Mouse (Mus musculus): ENCODE results near the gene Phf12. TPM values are rescaled to one million over a fixed set of nuclear protein-coding genes. Genes with fewer than 3 reads are reported as not detected.

Gene Phf12
- polyA plus RNA-seq, 1 experiment = 151 TPM

DNA sequence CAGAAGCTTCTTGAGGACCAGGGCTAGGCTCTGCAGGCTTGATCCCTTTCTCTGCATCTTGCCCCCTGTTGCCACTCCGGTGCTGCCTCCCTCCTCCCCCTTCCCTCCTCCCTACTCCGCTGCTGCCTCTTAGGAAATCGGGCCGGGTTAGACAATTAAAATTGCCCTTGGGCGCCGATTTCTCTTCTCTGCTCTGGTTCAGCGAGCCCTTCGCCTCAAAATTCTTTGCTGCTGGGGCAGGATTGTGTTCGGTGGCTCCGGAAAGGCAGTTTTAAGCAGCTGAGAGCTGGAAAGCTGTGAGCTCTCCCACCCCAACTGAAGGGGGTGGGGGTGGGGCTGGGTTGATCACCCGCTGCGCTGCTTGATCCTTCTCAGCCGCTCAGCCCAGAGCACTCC, 2.3 kb downstream of the Phf12 start:
- TF ChIP-seq POLR2A (IDR thresholded peaks at IDR 0.05; ENCODE audit: control insufficient read depth, extremely low read depth, insufficient read depth, low read length, poor library complexity) = no peak
- TF ChIP-seq CTCF (IDR thresholded peaks at IDR 0.05; ENCODE audit: borderline replicate concordance, control insufficient read depth, extremely low read depth, insufficient read depth, low read length, poor library complexity) = no peak
- WGBS = 1% methylated on average over 13 of the region's 13 CpGs
- Histone ChIP-seq H3K27me3 (ENCODE audit: control insufficient read depth, insufficient read depth, low read length) (no peaks in the 10 kb centered on the region), H3K36me3 (ENCODE audit: control insufficient read depth, insufficient read depth, low read length) (peaks cover 13% of the 10 kb centered on the region), H3K4me1 (replicated peaks; ENCODE audit: control insufficient read depth, insufficient read depth, low read length) (peaks cover 12% of the 10 kb centered on the region), H3K4me3 (ENCODE audit: control insufficient read depth, insufficient read depth, low read length) (peak overlapping the region; percentile 99), H3K27ac (ENCODE audit: control insufficient read depth, insufficient read depth, low read length) (peak overlapping the region; percentile 79)
- peak; percentile 57 for DNase-seq

DNA sequence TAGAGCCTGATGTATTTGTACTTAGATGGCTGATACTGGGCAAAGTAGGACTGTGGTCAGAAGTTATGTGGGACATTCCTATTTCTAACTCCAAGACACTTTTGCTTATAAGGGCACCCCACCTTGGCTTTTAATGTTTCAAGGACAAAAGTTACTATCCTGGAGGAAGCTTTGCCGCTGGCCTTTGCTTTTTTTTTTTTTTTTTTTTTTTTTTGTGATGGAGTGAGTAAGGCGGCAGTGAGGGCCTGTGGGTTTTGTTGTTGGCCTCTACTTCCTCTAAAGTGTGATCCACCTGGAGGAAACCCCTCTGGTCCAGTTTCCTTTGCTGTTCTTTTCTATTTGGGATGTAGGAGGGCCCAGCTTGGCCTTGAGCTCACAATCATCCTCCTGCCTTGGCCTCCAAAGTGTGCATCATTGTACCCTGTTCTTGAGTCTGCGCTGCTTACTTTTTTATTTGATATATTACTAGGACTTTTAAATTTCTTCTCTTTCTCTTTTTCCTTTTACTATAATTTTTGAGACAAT, 3.0 kb downstream of the Phf12 start:
- no peak for TF ChIP-seq POLR2A (IDR thresholded peaks at IDR 0.05; ENCODE audit: control insufficient read depth, extremely low read depth, insufficient read depth, low read length, poor library complexity)
- no peak for TF ChIP-seq CTCF (IDR thresholded peaks at IDR 0.05; ENCODE audit: borderline replicate concordance, control insufficient read depth, extremely low read depth, insufficient read depth, low read length, poor library complexity)
- Histone ChIP-seq H3K27ac (ENCODE audit: control insufficient read depth, insufficient read depth, low read length) (no peak overlapping the region), H3K4me3 (ENCODE audit: control insufficient read depth, insufficient read depth, low read length) (no peak overlapping the region), H3K4me1 (replicated peaks; ENCODE audit: control insufficient read depth, insufficient read depth, low read length) (peaks cover 9% of the 10 kb centered on the region; the same call in 1 of the 2 replicates), H3K36me3 (ENCODE audit: control insufficient read depth, insufficient read depth, low read length) (peaks cover 13% of the 10 kb centered on the region), H3K27me3 (ENCODE audit: control insufficient read depth, insufficient read depth, low read length) (no peaks in the 10 kb centered on the region)
- DNase-seq = no peak
- 41% methylated on average over 3 of the region's 3 CpGs for WGBS

DNA sequence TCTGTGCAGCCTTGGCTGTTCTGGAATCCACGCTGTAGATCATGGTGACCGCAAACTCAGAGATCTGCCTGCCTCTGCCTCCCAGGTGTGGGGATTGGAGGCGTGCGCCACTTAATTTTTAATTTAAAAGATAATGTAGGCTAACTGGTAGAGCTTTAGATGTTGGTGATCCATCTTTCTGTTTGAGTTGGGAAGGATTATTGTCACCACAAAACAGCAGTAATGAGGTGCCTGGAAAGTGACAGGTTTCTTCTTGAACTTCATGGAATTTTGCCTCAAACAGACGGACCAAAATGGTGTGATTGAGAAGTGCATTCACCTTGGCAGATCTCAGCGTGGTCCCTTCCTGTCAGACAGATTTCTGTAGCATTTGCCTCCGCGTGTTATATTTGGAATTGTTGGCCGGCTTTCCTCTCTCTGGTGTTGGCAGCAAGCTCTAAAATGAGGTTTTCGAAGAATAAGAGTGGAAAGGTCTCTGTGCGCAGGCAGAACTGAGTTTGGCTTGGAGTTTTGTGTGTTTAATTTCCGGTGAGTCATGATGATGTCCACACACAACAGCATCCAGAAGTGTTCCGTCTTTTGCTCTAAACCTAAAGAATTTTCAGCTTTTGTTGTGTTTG, 6.6 kb downstream of the Phf12 start:
- DNase-seq = no peak
- H3K27ac ChIP-seq (ENCODE audit: control insufficient read depth, insufficient read depth, low read length) = no peak overlapping the region
- WGBS = 96% methylated on average over 13 of the region's 13 CpGs
- H3K4me1 ChIP-seq (replicated peaks; ENCODE audit: control insufficient read depth, insufficient read depth, low read length) = peaks cover 8% of the 10 kb centered on the region; the same call in 1 of the 2 replicates
- no peak for TF ChIP-seq POLR2A (IDR thresholded peaks at IDR 0.05; ENCODE audit: control insufficient read depth, extremely low read depth, insufficient read depth, low read length, poor library complexity)
- no peak for TF ChIP-seq CTCF (IDR thresholded peaks at IDR 0.05; ENCODE audit: borderline replicate concordance, control insufficient read depth, extremely low read depth, insufficient read depth, low read length, poor library complexity)
- H3K36me3 ChIP-seq (ENCODE audit: control insufficient read depth, insufficient read depth, low read length) = peaks cover 13% of the 10 kb centered on the region
- H3K4me3 ChIP-seq (ENCODE audit: control insufficient read depth, insufficient read depth, low read length) = no peak overlapping the region
- no peaks in the 10 kb centered on the region for H3K27me3 ChIP-seq (ENCODE audit: control insufficient read depth, insufficient read depth, low read length)

DNA sequence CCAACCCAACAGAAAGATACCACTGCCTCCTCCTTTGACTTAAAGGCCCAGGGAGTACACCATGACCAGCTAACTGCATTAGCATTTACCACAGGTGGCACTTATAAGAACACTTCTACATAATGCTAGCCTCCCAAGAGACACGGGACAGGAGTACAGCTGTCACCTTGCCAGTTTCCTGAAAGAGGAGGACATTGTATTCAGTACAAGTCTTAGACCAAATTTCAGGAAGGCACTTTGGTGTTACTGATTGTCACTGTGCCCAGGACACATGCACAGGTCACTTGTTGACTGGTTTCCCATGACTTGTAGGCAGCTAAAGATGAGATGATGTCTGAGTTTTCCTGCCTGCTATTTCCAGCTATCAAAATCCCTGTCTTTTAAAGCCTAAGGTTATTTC, 13.0 kb downstream of the Phf12 start:
- 68% methylated on average over 1 of the region's 1 CpGs for WGBS
- Histone ChIP-seq H3K27me3 (ENCODE audit: control insufficient read depth, insufficient read depth, low read length) (no peaks in the 10 kb centered on the region), H3K4me1 (replicated peaks; ENCODE audit: control insufficient read depth, insufficient read depth, low read length) (no peaks in the 10 kb centered on the region), H3K36me3 (ENCODE audit: control insufficient read depth, insufficient read depth, low read length) (0 out of 2 replicates have a peak, but pooled peaks cover 4% of the 10 kb centered on the region), H3K4me3 (ENCODE audit: control insufficient read depth, insufficient read depth, low read length) (no peak overlapping the region), H3K27ac (ENCODE audit: control insufficient read depth, insufficient read depth, low read length) (no peak overlapping the region)
- no peak for DNase-seq
- TF ChIP-seq CTCF (IDR thresholded peaks at IDR 0.05; ENCODE audit: borderline replicate concordance, control insufficient read depth, extremely low read depth, insufficient read depth, low read length, poor library complexity) (no peak), POLR2A (IDR thresholded peaks at IDR 0.05; ENCODE audit: control insufficient read depth, extremely low read depth, insufficient read depth, low read length, poor library complexity) (no peak)

DNA sequence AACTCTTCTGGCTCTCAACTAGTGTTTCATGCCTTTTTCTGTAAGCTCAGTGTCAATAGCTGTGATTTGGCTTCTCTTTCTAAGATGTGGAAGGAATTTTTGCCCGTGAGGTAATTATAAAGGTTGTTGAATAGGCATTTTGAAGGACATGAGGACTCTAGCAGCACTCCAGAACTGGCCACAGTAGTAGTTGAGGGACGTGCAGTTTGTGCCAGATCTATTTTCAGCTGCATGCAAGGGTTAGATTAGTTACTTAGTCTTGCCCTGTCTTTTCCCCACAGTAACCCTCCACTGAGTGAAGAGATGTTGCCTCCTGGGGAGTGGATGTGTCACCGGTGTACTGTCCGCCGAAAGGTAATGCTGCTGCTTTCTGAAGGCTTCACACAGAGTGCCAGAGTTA, 23.9 kb downstream of the Phf12 start:
- Histone ChIP-seq H3K4me1 (replicated peaks; ENCODE audit: control insufficient read depth, insufficient read depth, low read length) (no peaks in the 10 kb centered on the region), H3K27me3 (ENCODE audit: control insufficient read depth, insufficient read depth, low read length) (no peaks in the 10 kb centered on the region), H3K27ac (ENCODE audit: control insufficient read depth, insufficient read depth, low read length) (no peak overlapping the region), H3K4me3 (ENCODE audit: control insufficient read depth, insufficient read depth, low read length) (no peak overlapping the region), H3K36me3 (ENCODE audit: control insufficient read depth, insufficient read depth, low read length) (peaks cover 53% of the 10 kb centered on the region)
- 96% methylated on average over 5 of the region's 5 CpGs for WGBS
- TF ChIP-seq CTCF (IDR thresholded peaks at IDR 0.05; ENCODE audit: borderline replicate concordance, control insufficient read depth, extremely low read depth, insufficient read depth, low read length, poor library complexity) = no peak
- DNase-seq = no peak

DNA sequence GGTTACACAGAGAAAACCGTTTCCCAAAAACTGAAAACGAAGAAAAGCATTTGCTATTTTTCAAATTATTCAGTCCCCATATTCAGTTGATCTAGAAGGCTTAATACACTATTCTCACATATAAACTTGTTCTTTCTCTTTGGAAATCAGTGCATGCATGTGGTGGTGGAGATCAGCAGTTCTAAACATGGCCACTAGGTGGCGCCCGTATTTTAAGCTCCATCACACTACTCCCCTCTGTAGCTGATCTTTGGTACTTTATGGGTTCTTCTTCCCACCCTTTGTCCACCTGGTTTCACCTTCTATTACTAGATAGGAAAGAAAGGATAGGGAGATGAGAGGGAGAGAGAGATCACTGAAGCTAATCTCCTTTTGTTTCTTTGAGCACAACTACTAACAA, 37.1 kb downstream of the Phf12 start:
- 28% methylated on average over 4 of the region's 4 CpGs for WGBS
- no peaks in the 10 kb centered on the region for H3K27me3 ChIP-seq (ENCODE audit: control insufficient read depth, insufficient read depth, low read length)
- no peaks in the 10 kb centered on the region for H3K4me1 ChIP-seq (replicated peaks; ENCODE audit: control insufficient read depth, insufficient read depth, low read length)
- DNase-seq = peak; percentile 72
- peaks cover 84% of the 10 kb centered on the region for H3K36me3 ChIP-seq (ENCODE audit: control insufficient read depth, insufficient read depth, low read length)
- H3K4me3 ChIP-seq (ENCODE audit: control insufficient read depth, insufficient read depth, low read length) = no peak overlapping the region
- no peak overlapping the region for H3K27ac ChIP-seq (ENCODE audit: control insufficient read depth, insufficient read depth, low read length)
- no peak for TF ChIP-seq CTCF (IDR thresholded peaks at IDR 0.05; ENCODE audit: borderline replicate concordance, control insufficient read depth, extremely low read depth, insufficient read depth, low read length, poor library complexity)

DNA sequence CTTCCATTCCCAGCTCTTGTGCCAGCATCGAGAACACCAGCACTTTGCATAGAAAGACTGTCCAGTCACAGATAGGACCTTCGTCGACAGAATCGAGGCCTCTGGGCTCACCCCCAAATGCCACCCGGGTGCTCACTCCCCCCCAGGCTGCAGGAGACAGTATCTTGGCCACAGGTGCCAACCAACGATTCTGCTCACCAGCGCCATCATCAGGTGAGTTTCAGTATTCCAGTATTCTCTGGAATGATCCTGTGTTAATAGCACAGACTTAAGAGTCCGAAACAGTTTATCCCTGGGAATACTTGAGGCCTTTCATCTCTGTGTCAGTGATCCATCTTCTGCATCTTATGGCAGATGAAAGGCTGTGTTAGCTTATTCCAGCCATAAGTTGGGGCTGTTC, 41.1 kb downstream of the Phf12 start:
- TF ChIP-seq CTCF (IDR thresholded peaks at IDR 0.05; ENCODE audit: borderline replicate concordance, control insufficient read depth, extremely low read depth, insufficient read depth, low read length, poor library complexity) = no peak
- TF ChIP-seq POLR2A (IDR thresholded peaks at IDR 0.05; ENCODE audit: control insufficient read depth, extremely low read depth, insufficient read depth, low read length, poor library complexity) = no peak
- 82% methylated on average over 8 of the region's 8 CpGs for WGBS
- H3K36me3 ChIP-seq (ENCODE audit: control insufficient read depth, insufficient read depth, low read length) = peaks cover 73% of the 10 kb centered on the region
- no peak for DNase-seq
- H3K27me3 ChIP-seq (ENCODE audit: control insufficient read depth, insufficient read depth, low read length) = no peaks in the 10 kb centered on the region
- no peak overlapping the region for H3K27ac ChIP-seq (ENCODE audit: control insufficient read depth, insufficient read depth, low read length)
- no peak overlapping the region for H3K4me3 ChIP-seq (ENCODE audit: control insufficient read depth, insufficient read depth, low read length)
- no peaks in the 10 kb centered on the region for H3K4me1 ChIP-seq (replicated peaks; ENCODE audit: control insufficient read depth, insufficient read depth, low read length)
